Mouse (Mus musculus) heart, adult 8-10 months (tissue): Measurements from ENCODE around the gene Etv6. TPM values are rescaled to one million over a fixed set of nuclear protein-coding genes. Genes with fewer than 3 reads are reported as not detected.

Experiments used
- DNase-seq: peaks from one replicate; pipeline ENCODE4 v3.0.0; 2022; ENCODE audit warnings: low spot score
- total RNA-seq, 4 experiments: library from RNA; stranded (reverse); gene quantifications; 2 replicates each; pipeline ENCODE4 v1.2.4; 2022

The Etv6 gene
- total RNA-seq, 4 experiments from 2014 or later = 7.9 to 13.5 (median 11.0) TPM

- no peak for DNase-seq
Observed at GRCm38 (mm10) chr6:134110206-134110605, 74.7 kb downstream of the Etv6 start.

- no peak for DNase-seq
Observed at GRCm38 (mm10) chr6:134111599-134111998, 76.1 kb downstream of the Etv6 start.

GRCm38 (mm10) chr6:134112753-134113152 lies 77.3 kb downstream of the Etv6 start:
- no peak for DNase-seq

DNA sequence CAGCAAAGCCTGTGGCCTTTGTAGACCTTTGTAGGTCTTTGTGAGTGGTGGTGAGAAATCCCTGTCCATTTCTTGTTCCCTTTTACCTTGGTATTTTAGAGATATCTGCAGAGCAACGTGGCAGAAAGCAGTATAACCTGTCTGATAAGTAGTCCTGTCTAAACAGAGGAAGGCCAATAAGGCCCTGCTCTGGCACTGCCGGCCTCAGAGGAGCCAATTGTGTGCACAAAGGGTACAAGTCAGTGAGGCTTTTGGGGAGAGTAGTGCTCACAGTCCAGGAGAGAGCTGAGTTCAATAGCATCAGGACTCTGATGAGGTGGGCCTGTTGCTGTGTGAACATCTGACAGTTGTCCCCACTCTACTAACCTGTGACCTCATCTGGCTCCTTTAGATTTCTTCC lies 77.7 kb downstream of the Etv6 start:
- DNase-seq = no peak

DNA sequence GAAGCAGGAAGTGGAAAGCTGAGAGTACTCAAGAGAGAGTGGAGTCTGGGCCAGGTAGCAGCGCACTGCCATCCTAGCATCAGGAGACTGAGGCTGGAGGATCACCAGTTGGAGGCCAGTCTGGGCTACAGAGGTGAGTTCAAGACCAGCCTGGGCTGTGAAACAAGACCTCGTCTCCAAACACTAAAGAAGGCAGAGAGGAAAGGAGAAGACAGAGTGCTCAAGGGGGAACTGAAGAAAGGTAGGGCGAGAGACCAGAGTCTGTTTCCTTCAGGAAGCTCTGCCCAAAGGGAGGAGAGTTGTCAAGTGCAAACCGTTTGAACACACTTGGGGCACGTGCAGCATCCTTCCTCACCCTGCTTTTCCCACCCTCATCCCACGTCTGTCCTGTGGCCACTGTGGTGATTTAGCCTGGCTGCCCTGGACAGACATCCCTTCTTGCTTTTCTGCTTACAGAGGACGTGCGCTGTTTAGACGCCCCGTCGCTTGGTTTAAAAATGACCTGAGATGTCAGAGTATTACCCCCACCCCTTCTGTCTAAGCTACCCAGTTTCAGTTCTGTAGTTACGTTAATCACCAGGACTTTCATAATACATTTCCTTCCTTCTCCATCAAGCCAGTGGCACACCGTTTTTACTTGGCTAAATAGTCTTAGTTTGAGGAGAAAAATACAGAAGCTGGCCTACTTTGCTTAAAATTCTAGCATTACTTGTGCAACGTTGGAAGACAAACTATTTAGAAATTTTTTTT lies 79.9 kb downstream of the Etv6 start:
- DNase-seq = no peak

DNA sequence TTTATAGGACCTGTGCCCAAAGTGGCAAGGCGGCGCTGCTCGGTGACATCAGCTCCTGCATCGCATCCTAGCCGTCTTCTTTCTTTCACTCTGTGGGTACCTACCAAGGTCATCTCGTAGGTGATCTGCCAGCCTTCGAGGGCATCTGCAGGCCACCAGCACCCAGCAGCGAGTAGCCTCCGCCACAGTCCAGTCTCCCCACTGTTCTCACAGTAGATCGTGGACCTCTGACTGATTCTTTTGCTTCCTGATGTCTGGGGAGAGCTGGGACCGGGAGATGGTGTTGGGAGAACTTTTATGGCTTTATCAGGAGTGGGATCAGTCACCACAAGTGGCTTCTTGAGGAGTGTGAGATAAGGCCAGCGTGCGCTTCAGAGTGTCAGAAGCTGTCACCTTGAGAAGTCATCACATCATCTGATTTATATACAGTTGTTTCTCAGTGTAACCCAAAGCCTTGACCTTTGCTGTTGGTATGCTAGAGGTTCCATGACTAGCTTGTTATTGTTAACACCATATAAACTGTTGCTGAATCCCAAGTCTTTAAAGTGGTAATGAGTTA lies 82.0 kb downstream of the Etv6 start:
- no peak for DNase-seq

DNA sequence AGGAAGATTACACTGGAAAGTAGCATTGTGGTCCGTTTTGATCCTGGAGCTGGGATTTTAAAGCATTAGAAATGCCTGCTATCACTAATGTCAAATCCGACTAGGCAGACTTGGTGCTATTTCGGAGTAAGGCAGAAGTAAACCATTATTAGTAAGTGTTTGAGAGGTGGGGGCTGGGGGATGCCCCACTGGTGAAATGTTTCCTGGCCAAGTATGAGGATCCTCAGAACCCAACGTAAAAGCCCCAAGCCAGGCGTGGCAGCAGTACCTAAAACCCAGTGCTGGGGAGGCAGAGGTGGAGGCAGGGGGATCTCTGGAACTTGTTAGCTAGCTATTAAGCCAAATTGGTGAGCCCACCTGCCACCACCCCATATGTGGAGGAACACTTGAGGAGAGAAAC lies 83.0 kb downstream of the Etv6 start:
- no peak for DNase-seq

- no peak for DNase-seq
Observed at GRCm38 (mm10) chr6:134119136-134119535, 83.6 kb downstream of the Etv6 start.

DNA sequence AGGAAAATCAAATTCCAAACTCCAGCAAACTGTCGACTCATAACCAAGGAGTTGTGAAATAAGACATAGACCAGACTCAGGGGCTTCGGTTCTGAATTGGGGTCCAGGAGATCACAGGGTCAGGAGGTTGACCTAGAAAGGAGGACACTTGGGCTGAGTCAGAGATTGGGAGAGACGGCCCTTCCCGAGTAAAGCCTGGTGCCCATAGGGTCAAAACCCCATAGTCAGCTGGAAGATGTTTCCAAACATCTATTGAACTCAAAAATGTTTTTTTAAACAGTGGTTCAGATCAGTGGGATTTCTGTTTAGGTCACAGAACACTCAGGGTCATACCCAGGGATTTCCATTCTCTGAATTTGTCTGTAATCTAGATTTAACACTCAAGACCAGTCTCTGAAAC lies 84.7 kb downstream of the Etv6 start:
- no peak for DNase-seq

GRCm38 (mm10) chr6:134120712-134121111 lies 85.2 kb downstream of the Etv6 start:
- DNase-seq = peak; percentile 50

GRCm38 (mm10) chr6:134122945-134123344 lies 87.4 kb downstream of the Etv6 start:
- no peak for DNase-seq

GRCm38 (mm10) chr6:134123474-134123873 lies 88.0 kb downstream of the Etv6 start:
- DNase-seq = no peak

- DNase-seq = no peak
Observed at GRCm38 (mm10) chr6:134124256-134124655, 88.8 kb downstream of the Etv6 start.

DNA sequence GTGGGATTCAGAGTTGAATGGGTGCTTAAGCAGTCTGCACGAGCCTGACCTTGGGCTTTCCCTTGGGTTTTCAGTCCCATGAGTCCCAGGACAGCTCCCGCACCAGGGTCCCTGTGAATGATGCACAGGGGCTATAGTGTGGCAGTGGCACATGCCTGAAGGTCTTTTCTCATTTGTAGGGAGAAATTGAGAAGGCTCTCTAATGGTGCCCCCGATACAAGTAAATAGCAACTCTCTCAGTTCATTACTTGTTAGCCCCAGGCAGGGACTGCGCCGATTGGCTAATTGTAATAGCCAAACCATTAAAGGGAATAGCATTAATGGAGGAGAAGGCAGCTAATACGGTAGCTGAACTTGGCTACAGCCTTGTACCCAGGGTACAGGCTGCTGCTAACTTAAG lies 92.5 kb downstream of the Etv6 start:
- no peak for DNase-seq

- DNase-seq = no peak
Observed at GRCm38 (mm10) chr6:134128594-134128993, 93.1 kb downstream of the Etv6 start.

DNA sequence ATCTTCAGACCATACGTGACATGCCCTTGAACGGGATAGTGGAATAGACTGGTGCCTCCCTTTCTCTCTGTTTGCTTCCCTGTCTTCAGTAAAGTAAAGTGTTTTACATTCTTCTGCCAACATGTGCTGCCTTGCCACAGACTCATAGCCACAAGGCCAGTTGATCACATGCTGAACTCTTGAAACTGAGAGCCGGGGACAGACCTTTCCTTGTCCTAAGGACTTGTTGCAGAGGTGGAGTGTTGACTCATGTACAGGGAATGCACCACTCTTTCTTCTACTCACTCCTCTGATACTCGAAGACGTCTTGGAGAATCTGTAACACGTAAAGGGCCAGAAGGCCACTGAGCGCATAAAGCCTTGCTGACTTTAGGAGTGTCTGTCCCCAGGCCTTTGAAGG lies 94.3 kb downstream of the Etv6 start:
- DNase-seq = no peak

GRCm38 (mm10) chr6:134130816-134131215 lies 95.3 kb downstream of the Etv6 start:
- no peak for DNase-seq

- no peak for DNase-seq
Observed at GRCm38 (mm10) chr6:134131601-134132000, 96.1 kb downstream of the Etv6 start.

- DNase-seq = no peak
Observed at GRCm38 (mm10) chr6:134133756-134134155, 98.3 kb downstream of the Etv6 start.

DNA sequence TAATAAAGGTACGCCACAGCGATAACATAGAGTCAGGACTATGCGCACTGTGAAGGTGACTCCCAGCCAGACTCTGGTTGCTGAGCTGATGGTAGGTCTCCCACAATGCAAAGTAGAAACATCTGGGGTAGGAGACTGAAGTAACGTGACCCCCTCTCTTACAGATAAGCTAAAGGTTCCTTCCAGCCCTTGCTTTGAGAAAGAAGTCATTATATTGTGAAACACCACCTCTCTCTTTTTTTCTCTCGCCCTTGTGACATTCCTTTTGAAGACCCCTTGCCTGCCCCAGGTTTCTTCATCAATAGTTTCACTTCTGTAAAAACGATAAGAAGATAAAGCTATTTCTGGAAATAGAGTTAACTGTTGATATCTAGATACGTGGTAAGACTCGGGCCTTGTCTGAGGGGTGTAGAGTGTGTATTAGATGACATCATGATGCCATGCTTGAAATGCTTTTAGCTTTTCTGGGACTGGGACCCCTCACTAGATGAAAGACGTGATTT lies 99.4 kb downstream of the Etv6 start:
- no peak for DNase-seq

- DNase-seq = no peak
Observed at GRCm38 (mm10) chr6:134136315-134136714, 100.8 kb downstream of the Etv6 start.

DNA sequence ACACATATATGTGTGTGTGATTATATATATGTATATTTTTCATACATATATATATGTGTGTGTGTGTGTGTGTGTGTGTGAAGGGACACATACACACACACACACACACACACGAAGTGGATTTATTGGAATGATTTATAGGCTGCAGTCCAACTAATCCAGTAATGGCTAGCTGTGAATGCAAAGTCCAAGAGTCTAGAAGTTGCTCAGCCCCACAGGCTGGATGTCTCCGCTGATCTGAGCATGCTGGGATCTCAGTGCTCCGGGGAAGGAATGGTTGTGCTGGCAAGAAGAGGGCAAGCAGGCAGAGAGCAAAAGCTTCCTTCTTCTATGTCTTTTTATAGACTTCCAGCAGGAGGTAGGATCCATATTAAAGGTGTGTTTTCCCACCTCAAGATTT lies 103.9 kb downstream of the Etv6 start:
- no peak for DNase-seq
